Mouse (Mus musculus): ENCODE results near the gene Gm10320. TPM values are rescaled to one million over a fixed set of nuclear protein-coding genes. Genes with fewer than 3 reads are reported as not detected.

Gene Gm10320
- polyA plus RNA-seq, 1 experiment: 1.8 TPM

- H3K4me3 ChIP-seq: no peak overlapping the region
- no peaks in the 10 kb centered on the region for H3K36me3 ChIP-seq (ENCODE audit: control insufficient read depth, insufficient read depth)
- H3ac ChIP-seq (ENCODE audit: control insufficient read depth, insufficient read length): no peak overlapping the region
- H3K27me3 ChIP-seq (ENCODE audit: control insufficient read depth, insufficient read depth, insufficient read length): no peaks in the 10 kb centered on the region
- no peak overlapping the region for H3K4me2 ChIP-seq (ENCODE audit: low read depth)
- no peak for TF ChIP-seq SRF (IDR thresholded peaks at IDR 0.05; ENCODE audit: control insufficient read depth, insufficient read length, low read depth)
- TF ChIP-seq MYOD1 (IDR thresholded peaks at IDR 0.05; ENCODE audit: control insufficient read depth in 1 of 3, insufficient read length in 2 of 3, low read depth in 2 of 3): no peak
- TF ChIP-seq POLR2AphosphoS2 (IDR thresholded peaks at IDR 0.05; ENCODE audit: insufficient read length, low read depth): no peak
- no peak for TF ChIP-seq MAX (IDR thresholded peaks at IDR 0.05; ENCODE audit: low read depth)
- no peak for TF ChIP-seq MYOG (IDR thresholded peaks at IDR 0.05; ENCODE audit: control insufficient read depth in 1 of 3, insufficient read depth in 1 of 3, insufficient read length in 2 of 3, low read depth in 2 of 3)
- TF ChIP-seq POLR2A (IDR thresholded peaks at IDR 0.05; ENCODE audit: insufficient read length, low read depth): no peak
- no peak for TF ChIP-seq USF1 (IDR thresholded peaks at IDR 0.05; ENCODE audit: low read depth)
- TF ChIP-seq REST (IDR thresholded peaks at IDR 0.05; ENCODE audit: insufficient read depth, insufficient read length): no peak
- no peak for TF ChIP-seq TCF3 (IDR thresholded peaks at IDR 0.05; ENCODE audit: insufficient read length, low read depth)
- no peak for TF ChIP-seq TCF12 (IDR thresholded peaks at IDR 0.05; ENCODE audit: insufficient read depth, poor library complexity, severe bottlenecking)
- TF ChIP-seq CEBPB (IDR thresholded peaks at IDR 0.05; ENCODE audit: insufficient read depth, poor library complexity, severe bottlenecking): no peak
- no peak for TF ChIP-seq E2F4 (IDR thresholded peaks at IDR 0.05; ENCODE audit: insufficient read depth)
- H3K79me2 ChIP-seq (ENCODE audit: control insufficient read depth, insufficient read depth): no peaks in the 10 kb centered on the region
These were observed 2.8 kb upstream of the Gm10320 start for GRCm38 (mm10) chr13:98494492-98495064.

GRCm38 (mm10) chr13:98492569-98493255 lies 911 bp upstream of the Gm10320 start:
- Histone ChIP-seq H3K4me3 (no peak overlapping the region), H3K36me3 (ENCODE audit: control insufficient read depth, insufficient read depth) (no peaks in the 10 kb centered on the region), H3K4me2 (ENCODE audit: low read depth) (peak overlapping the region; percentile 56), H3ac (ENCODE audit: control insufficient read depth, insufficient read length) (no peak overlapping the region), H3K27me3 (ENCODE audit: control insufficient read depth, insufficient read depth, insufficient read length) (no peaks in the 10 kb centered on the region), H3K79me2 (ENCODE audit: control insufficient read depth, insufficient read depth) (no peaks in the 10 kb centered on the region)
- TF ChIP-seq MYOG (IDR thresholded peaks at IDR 0.05; ENCODE audit: control insufficient read depth in 1 of 3, insufficient read depth in 1 of 3, insufficient read length in 2 of 3, low read depth in 2 of 3) (peak in 1 of 3 experiments; percentile 35), POLR2AphosphoS2 (IDR thresholded peaks at IDR 0.05; ENCODE audit: insufficient read length, low read depth) (no peak), POLR2A (IDR thresholded peaks at IDR 0.05; ENCODE audit: insufficient read length, low read depth) (no peak), E2F4 (IDR thresholded peaks at IDR 0.05; ENCODE audit: insufficient read depth) (no peak), TCF3 (IDR thresholded peaks at IDR 0.05; ENCODE audit: insufficient read length, low read depth) (no peak), USF1 (IDR thresholded peaks at IDR 0.05; ENCODE audit: low read depth) (no peak), REST (IDR thresholded peaks at IDR 0.05; ENCODE audit: insufficient read depth, insufficient read length) (no peak), MAX (IDR thresholded peaks at IDR 0.05; ENCODE audit: low read depth) (no peak), MYOD1 (IDR thresholded peaks at IDR 0.05; ENCODE audit: control insufficient read depth in 1 of 3, insufficient read length in 2 of 3, low read depth in 2 of 3) (peak in 2 of 3 experiments; percentile 25 to 58), CEBPB (IDR thresholded peaks at IDR 0.05; ENCODE audit: insufficient read depth, poor library complexity, severe bottlenecking) (0 out of 2 replicates have a peak, but pooled peaks have one; percentile 17), SRF (IDR thresholded peaks at IDR 0.05; ENCODE audit: control insufficient read depth, insufficient read length, low read depth) (no peak), TCF12 (IDR thresholded peaks at IDR 0.05; ENCODE audit: insufficient read depth, poor library complexity, severe bottlenecking) (peak; percentile 36)

- Histone ChIP-seq H3K79me2 (ENCODE audit: control insufficient read depth, insufficient read depth) (no peaks in the 10 kb centered on the region), H3K4me3 (no peak overlapping the region), H3K4me2 (ENCODE audit: low read depth) (no peak overlapping the region), H3ac (ENCODE audit: control insufficient read depth, insufficient read length) (no peak overlapping the region), H3K36me3 (ENCODE audit: control insufficient read depth, insufficient read depth) (no peaks in the 10 kb centered on the region), H3K27me3 (ENCODE audit: control insufficient read depth, insufficient read depth, insufficient read length) (no peaks in the 10 kb centered on the region)
- TF ChIP-seq USF1 (IDR thresholded peaks at IDR 0.05; ENCODE audit: low read depth) (no peak), MYOG (IDR thresholded peaks at IDR 0.05; ENCODE audit: control insufficient read depth in 1 of 3, insufficient read depth in 1 of 3, insufficient read length in 2 of 3, low read depth in 2 of 3) (no peak), REST (IDR thresholded peaks at IDR 0.05; ENCODE audit: insufficient read depth, insufficient read length) (no peak), MYOD1 (IDR thresholded peaks at IDR 0.05; ENCODE audit: control insufficient read depth in 1 of 3, insufficient read length in 2 of 3, low read depth in 2 of 3) (no peak), TCF12 (IDR thresholded peaks at IDR 0.05; ENCODE audit: insufficient read depth, poor library complexity, severe bottlenecking) (no peak), TCF3 (IDR thresholded peaks at IDR 0.05; ENCODE audit: insufficient read length, low read depth) (no peak), E2F4 (IDR thresholded peaks at IDR 0.05; ENCODE audit: insufficient read depth) (no peak), SRF (IDR thresholded peaks at IDR 0.05; ENCODE audit: control insufficient read depth, insufficient read length, low read depth) (no peak), MAX (IDR thresholded peaks at IDR 0.05; ENCODE audit: low read depth) (no peak), POLR2AphosphoS2 (IDR thresholded peaks at IDR 0.05; ENCODE audit: insufficient read length, low read depth) (no peak), CEBPB (IDR thresholded peaks at IDR 0.05; ENCODE audit: insufficient read depth, poor library complexity, severe bottlenecking) (no peak)
These were observed 5.1 kb downstream of the Gm10320 start for GRCm38 (mm10) chr13:98486726-98487125.

- Histone ChIP-seq H3K4me2 (ENCODE audit: low read depth) (no peak overlapping the region), H3ac (ENCODE audit: control insufficient read depth, insufficient read length) (no peak overlapping the region), H3K36me3 (ENCODE audit: control insufficient read depth, insufficient read depth) (no peaks in the 10 kb centered on the region), H3K27me3 (ENCODE audit: control insufficient read depth, insufficient read depth, insufficient read length) (no peaks in the 10 kb centered on the region), H3K4me3 (no peak overlapping the region), H3K79me2 (ENCODE audit: control insufficient read depth, insufficient read depth) (no peaks in the 10 kb centered on the region)
- TF ChIP-seq MAX (IDR thresholded peaks at IDR 0.05; ENCODE audit: low read depth) (no peak), MYOG (IDR thresholded peaks at IDR 0.05; ENCODE audit: control insufficient read depth in 1 of 3, insufficient read depth in 1 of 3, insufficient read length in 2 of 3, low read depth in 2 of 3) (no peak), REST (IDR thresholded peaks at IDR 0.05; ENCODE audit: insufficient read depth, insufficient read length) (no peak), TCF12 (IDR thresholded peaks at IDR 0.05; ENCODE audit: insufficient read depth, poor library complexity, severe bottlenecking) (no peak), E2F4 (IDR thresholded peaks at IDR 0.05; ENCODE audit: insufficient read depth) (no peak), CEBPB (IDR thresholded peaks at IDR 0.05; ENCODE audit: insufficient read depth, poor library complexity, severe bottlenecking) (no peak), POLR2A (IDR thresholded peaks at IDR 0.05; ENCODE audit: insufficient read length, low read depth) (no peak), TCF3 (IDR thresholded peaks at IDR 0.05; ENCODE audit: insufficient read length, low read depth) (no peak), MYOD1 (IDR thresholded peaks at IDR 0.05; ENCODE audit: control insufficient read depth in 1 of 3, insufficient read length in 2 of 3, low read depth in 2 of 3) (no peak), SRF (IDR thresholded peaks at IDR 0.05; ENCODE audit: control insufficient read depth, insufficient read length, low read depth) (no peak), POLR2AphosphoS2 (IDR thresholded peaks at IDR 0.05; ENCODE audit: insufficient read length, low read depth) (no peak), USF1 (IDR thresholded peaks at IDR 0.05; ENCODE audit: low read depth) (no peak)
These were observed 5.6 kb downstream of the Gm10320 start for GRCm38 (mm10) chr13:98486161-98486560.
